Comparison of ENCODE assay signal across 17 mouse cellular contexts in the genomic region with DNA sequence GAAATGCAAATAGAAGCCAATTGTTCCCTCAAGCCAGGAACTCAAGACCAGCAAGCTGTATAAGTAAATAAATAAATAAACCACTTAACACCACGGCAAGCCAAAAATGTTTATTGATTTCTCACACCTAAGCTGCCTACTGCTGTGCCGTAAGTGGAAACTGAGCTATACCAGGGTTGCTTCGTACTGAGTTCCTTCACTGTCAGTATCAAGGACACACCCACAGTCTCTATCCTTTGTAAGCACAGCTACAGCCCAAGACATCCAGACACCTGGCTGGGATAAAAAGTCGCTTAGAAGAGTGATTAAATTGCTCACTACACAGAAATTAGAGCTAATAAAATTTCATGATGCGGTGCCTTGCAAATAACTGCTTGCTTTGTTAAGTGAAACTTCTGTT.
"Had no signal": no experiment of that assay in that cellular context is flagged by ENCODE, and none has a peak within 500 bp of the region (broad histone marks: within the 10 kb centered on the region; RNA-seq: fewer than 3 reads in every experiment).

No protein-coding gene starts in this region.

- H3K4me3 ChIP-seq: intestine, embryonic 15.5 days; left cerebral cortex, adult 2 months; limb, embryonic 15.5 days; midbrain, embryonic 13.5 days; neural tube, embryonic 13.5 days had no signal

- H3K27ac ChIP-seq: intestine, embryonic 15.5 days; left cerebral cortex, adult 2 months; limb, embryonic 15.5 days; liver, embryonic 14.5 days; macrophage; midbrain, embryonic 13.5 days; neural tube, embryonic 13.5 days had no signal

- H3K36me3 ChIP-seq: intestine, embryonic 15.5 days; limb, embryonic 15.5 days; midbrain, embryonic 13.5 days; neural tube, embryonic 13.5 days had no signal

- H3K27me3 ChIP-seq: intestine, embryonic 15.5 days; limb, embryonic 15.5 days; midbrain, embryonic 13.5 days; neural tube, embryonic 13.5 days had no signal

- DNase-seq: kidney, adult 11 months; kidney, postnatal 25 days; layer of hippocampus, postnatal 36 days; liver, postnatal 0 days; lung, embryonic 14.5 days; thymus, adult 18-20 months; thymus, postnatal 36 days had no signal

- H3K4me2 ChIP-seq: intestine, embryonic 15.5 days; limb, embryonic 15.5 days; liver, embryonic 11.5 days; lung, embryonic 14.5 days; midbrain, embryonic 13.5 days; neural tube, embryonic 13.5 days had no signal

- H3K4me1 ChIP-seq: intestine, embryonic 15.5 days; limb, embryonic 15.5 days; midbrain, embryonic 13.5 days had no signal

- H3K9ac ChIP-seq: intestine, embryonic 15.5 days; limb, embryonic 15.5 days; liver, embryonic 14.5 days; liver, postnatal 0 days; lung, embryonic 14.5 days; midbrain, embryonic 13.5 days; neural tube, embryonic 13.5 days had no signal

- ATAC-seq: intestine, embryonic 15.5 days; liver, postnatal 0 days; lung, postnatal 0 days; midbrain, embryonic 13.5 days; midbrain, embryonic 16.5 days had no signal

- H3K9me3 ChIP-seq: intestine, embryonic 15.5 days; limb, embryonic 15.5 days; midbrain, embryonic 13.5 days; neural tube, embryonic 13.5 days had no signal
